Mouse (Mus musculus): ENCODE measurements around the gene Olfr992. TPM values are rescaled to one million over a fixed set of nuclear protein-coding genes. Genes with fewer than 3 reads are reported as not detected.

Gene Olfr992
- total and polyA plus RNA-seq, 3 experiments, result not detected

Other genes starting within 250 kb of the Olfr992 start
- 1 to 10 TPM in 1 of 2 experiments, under 1 TPM in 1; 0.81 to 1.6 TPM for gene Lrrc55, start 212.3 kb downstream of the Olfr992 start, total RNA-seq (2021)
- 1.3 and 3.1 TPM in 2 replicates for gene Lrrc55, start 212.3 kb downstream of the Olfr992 start, polyA plus RNA-seq (2012; rRNA removed)
- not detected for gene Olfr987, start 70.2 kb downstream of the Olfr992 start, total RNA-seq (2021)
- gene Olfr987, start 70.2 kb downstream of the Olfr992 start, polyA plus RNA-seq (2012; rRNA removed), result not detected in 2 replicates
- gene Olfr988, start 46.2 kb downstream of the Olfr992 start, total RNA-seq (2021), result not detected
- not detected in 2 replicates for gene Olfr988, start 46.2 kb downstream of the Olfr992 start, polyA plus RNA-seq (2012; rRNA removed)
- gene Olfr993, start 5.4 kb upstream of the Olfr992 start, total RNA-seq (2021), result not detected
- not detected in 2 replicates for gene Olfr993, start 5.4 kb upstream of the Olfr992 start, polyA plus RNA-seq (2012; rRNA removed)
- not detected for gene Olfr994, start 27.0 kb upstream of the Olfr992 start, total RNA-seq (2021)
- not detected in 2 replicates for gene Olfr994, start 27.0 kb upstream of the Olfr992 start, polyA plus RNA-seq (2012; rRNA removed)
- gene Olfr995, start 34.2 kb upstream of the Olfr992 start, total RNA-seq (2021), result not detected
- gene Olfr995, start 34.2 kb upstream of the Olfr992 start, polyA plus RNA-seq (2012; rRNA removed), result not detected in 2 replicates
- not detected for gene 4833423E24Rik, start 109.6 kb upstream of the Olfr992 start, total RNA-seq (2021)
- 0.12 TPM in 1 of 2 replicates, not detected in the other for gene 4833423E24Rik, start 109.6 kb upstream of the Olfr992 start, polyA plus RNA-seq (2012; rRNA removed)
- gene Olfr996, start 169.7 kb upstream of the Olfr992 start, total RNA-seq (2021), result not detected
- not detected in 2 replicates for gene Olfr996, start 169.7 kb upstream of the Olfr992 start, polyA plus RNA-seq (2012; rRNA removed)
- not detected for gene Olfr998, start 179.5 kb upstream of the Olfr992 start, total RNA-seq (2021)
- gene Olfr998, start 179.5 kb upstream of the Olfr992 start, polyA plus RNA-seq (2012; rRNA removed), result not detected in 2 replicates
- gene Olfr1000, start 202.4 kb upstream of the Olfr992 start, total RNA-seq (2021), result not detected
- gene Olfr1000, start 202.4 kb upstream of the Olfr992 start, polyA plus RNA-seq (2012; rRNA removed), result not detected in 2 replicates
- not detected for gene Olfr1002, start 241.2 kb upstream of the Olfr992 start, total RNA-seq (2021)
- not detected in 2 replicates for gene Olfr1002, start 241.2 kb upstream of the Olfr992 start, polyA plus RNA-seq (2012; rRNA removed)

Measured in heart, adult 2 months (tissue).